Mouse (Mus musculus) liver, adult 2 months (tissue): ENCODE measurements around the gene Mas1. TPM values are rescaled to one million over a fixed set of nuclear protein-coding genes. Genes with fewer than 3 reads are reported as not detected.

Source experiments
- DNase-seq: peaks from one replicate; pipeline ENCODE4 v3.0.0-alpha.2; 2011; ENCODE audit warnings: low read depth, low spot score; ENCODE audit errors: extremely low read depth
- H3K27ac ChIP-seq: fragments of 200-500 bp; replicated peaks from 2 replicates; pipeline ENCODE4 v1.5.1; 2012; ENCODE audit warnings: low read depth, mild to moderate bottlenecking, control low read depth, inconsistent platforms, low read length; ENCODE audit not compliant: insufficient read depth
- H3K27me3 ChIP-seq: fragments of 200-500 bp; 2 replicates; pipeline ENCODE4 v1.6.1; 2012; ENCODE audit warnings: mild to moderate bottlenecking, moderate library complexity, low read length, inconsistent platforms; ENCODE audit not compliant: control insufficient read depth, insufficient read depth
- H3K36me3 ChIP-seq: fragments of 200-500 bp; 2 replicates; pipeline ENCODE4 v1.6.1; 2012; ENCODE audit warnings: low read length, inconsistent platforms; ENCODE audit not compliant: control insufficient read depth, insufficient read depth
- H3K4me1 ChIP-seq: fragments of 200-500 bp; 2 replicates; pipeline ENCODE4 v1.6.1; 2011; ENCODE audit warnings: low read length; ENCODE audit not compliant: control insufficient read depth, insufficient read depth
- H3K4me3 ChIP-seq: fragments of 200-500 bp; 2 replicates; pipeline ENCODE4 v1.5.1; 2011; ENCODE audit warnings: low read depth, mild to moderate bottlenecking, control low read depth, low read length, moderate library complexity; ENCODE audit not compliant: insufficient read depth
- H3K79me2 ChIP-seq: fragments of 200-500 bp; 2 replicates; pipeline ENCODE4 v1.6.1; 2012; ENCODE audit warnings: inconsistent platforms, mild to moderate bottlenecking, low read length, moderate library complexity; ENCODE audit not compliant: control insufficient read depth, insufficient read depth
- H3K9ac ChIP-seq: fragments of 200-500 bp; 2 replicates; pipeline ENCODE4 v1.6.1; 2012; ENCODE audit warnings: low read depth, mild to moderate bottlenecking, control low read depth, inconsistent platforms, low read length
- CTCF ChIP-seq: fragments of 200-500 bp; IDR thresholded peaks from 2 replicates; pipeline ENCODE4 v1.5.1; 2011; ENCODE audit warnings: low read depth, low read length, control low read depth
- POLR2A ChIP-seq: fragments of 200-500 bp; IDR thresholded peaks from 2 replicates; pipeline ENCODE4 v1.6.1; 2011; ENCODE audit warnings: low read length, control low read depth; ENCODE audit not compliant: insufficient read depth; ENCODE audit errors: extremely low read depth
- WGBS: fragments of 180-500 bp; shearing (Covaris S2); methylation state at CpG from one replicate; pipeline ENCODE4 v1.1.7; 2018; 5-methylcytosine and 5-hydroxymethylcytosine counted together
- polyA plus RNA-seq: library from polyadenylated mRNA; depleted of rRNA; stranded (reverse); fragments of >200 nt; gene quantifications from 2 replicates; pipeline ENCODE4 v1.2.3, GENCODE M21; 2012
- total RNA-seq: library from RNA; depleted of rRNA; stranded (reverse); fragments of >200 nt; gene quantifications from 2 replicates; pipeline ENCODE4 v1.2.3, GENCODE M21; 2014

Mas1 gene
- total and polyA plus RNA-seq, 2 experiments: 0.18 to 0.35 TPM

DNA sequence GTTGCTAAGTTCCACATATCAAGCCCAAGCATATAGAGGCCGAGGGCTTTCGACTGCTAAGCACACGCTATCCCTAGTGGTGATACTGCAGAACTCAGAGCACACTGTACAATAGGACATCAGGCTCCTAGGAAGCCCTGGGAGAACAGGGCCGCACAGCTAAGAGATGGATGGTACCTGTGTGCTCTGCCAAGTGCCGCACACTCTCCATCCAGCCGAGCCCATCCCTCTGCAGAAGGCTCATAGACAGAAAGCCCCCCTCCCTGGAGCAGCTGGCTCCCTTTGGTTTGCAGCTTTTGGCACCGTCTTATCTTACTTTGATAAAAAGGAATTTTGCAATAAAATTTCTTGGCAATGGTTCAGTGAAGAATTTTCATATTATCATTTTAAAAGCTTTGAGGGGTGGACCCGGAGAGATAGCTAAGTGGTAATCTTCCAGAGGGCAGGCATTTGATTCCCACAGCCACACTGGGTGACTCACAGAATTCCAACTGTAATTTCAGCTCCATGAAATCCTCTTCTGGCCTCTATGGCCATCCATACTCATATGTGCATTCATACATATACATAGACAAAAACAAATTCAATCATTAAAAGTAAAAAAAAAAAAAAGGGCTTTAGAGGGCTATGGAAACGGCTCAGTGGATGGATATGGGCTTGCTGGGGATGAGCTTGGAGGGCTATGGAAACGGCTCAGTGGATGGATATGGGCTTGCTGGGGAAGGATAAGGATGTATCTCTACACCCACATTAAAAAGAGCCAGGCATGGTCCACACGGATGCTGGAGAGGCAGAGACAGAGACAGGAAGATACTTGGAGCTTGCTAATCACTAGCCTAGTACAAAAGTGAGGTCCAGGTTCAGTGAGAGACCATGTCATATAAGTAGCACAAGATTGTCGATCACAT, 68.3 kb downstream of the Mas1 start:
- no peaks in the 10 kb centered on the region for H3K36me3 ChIP-seq
- H3K27ac ChIP-seq: no peak overlapping the region
- H3K4me3 ChIP-seq: no peak overlapping the region
- H3K4me1 ChIP-seq: 0 out of 2 replicates have a peak, but pooled peaks cover 1% of the 10 kb centered on the region
- no peak for DNase-seq
- 71% methylated on average over 12 of the region's 12 CpGs for WGBS
- TF ChIP-seq POLR2A: no peak
- TF ChIP-seq CTCF: no peak
- H3K27me3 ChIP-seq: no peaks in the 10 kb centered on the region
- H3K79me2 ChIP-seq: no peaks in the 10 kb centered on the region
- no peak overlapping the region for H3K9ac ChIP-seq

DNA sequence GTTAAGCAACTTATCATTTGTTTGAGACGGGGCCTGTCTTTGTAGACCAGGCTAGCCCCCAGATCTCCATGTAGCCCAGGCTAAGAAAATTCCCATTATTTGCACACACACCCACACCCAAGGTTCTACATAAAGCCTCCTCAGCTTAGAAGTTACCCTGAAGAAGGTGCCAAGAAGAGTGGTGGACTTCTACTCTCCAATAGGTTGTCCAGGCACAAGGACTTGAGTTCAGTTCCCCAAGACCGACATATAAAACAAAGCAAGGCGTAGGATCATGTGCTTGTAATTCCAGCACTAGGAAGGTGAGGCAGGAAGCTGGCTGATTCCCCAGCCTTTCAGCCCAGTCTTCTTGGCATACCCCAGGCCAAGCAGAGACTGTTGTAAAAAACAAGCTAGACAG, 69.4 kb downstream of the Mas1 start:
- Histone ChIP-seq H3K4me3 (no peak overlapping the region), H3K36me3 (no peaks in the 10 kb centered on the region), H3K4me1 (0 out of 2 replicates have a peak, but pooled peaks cover 1% of the 10 kb centered on the region), H3K27ac (no peak overlapping the region), H3K9ac (no peak overlapping the region), H3K79me2 (no peaks in the 10 kb centered on the region), H3K27me3 (no peaks in the 10 kb centered on the region)
- no peak for TF ChIP-seq CTCF
- no peak for TF ChIP-seq POLR2A
- DNase-seq: no peak
- WGBS: 98% methylated on average over 3 of the region's 3 CpGs

DNA sequence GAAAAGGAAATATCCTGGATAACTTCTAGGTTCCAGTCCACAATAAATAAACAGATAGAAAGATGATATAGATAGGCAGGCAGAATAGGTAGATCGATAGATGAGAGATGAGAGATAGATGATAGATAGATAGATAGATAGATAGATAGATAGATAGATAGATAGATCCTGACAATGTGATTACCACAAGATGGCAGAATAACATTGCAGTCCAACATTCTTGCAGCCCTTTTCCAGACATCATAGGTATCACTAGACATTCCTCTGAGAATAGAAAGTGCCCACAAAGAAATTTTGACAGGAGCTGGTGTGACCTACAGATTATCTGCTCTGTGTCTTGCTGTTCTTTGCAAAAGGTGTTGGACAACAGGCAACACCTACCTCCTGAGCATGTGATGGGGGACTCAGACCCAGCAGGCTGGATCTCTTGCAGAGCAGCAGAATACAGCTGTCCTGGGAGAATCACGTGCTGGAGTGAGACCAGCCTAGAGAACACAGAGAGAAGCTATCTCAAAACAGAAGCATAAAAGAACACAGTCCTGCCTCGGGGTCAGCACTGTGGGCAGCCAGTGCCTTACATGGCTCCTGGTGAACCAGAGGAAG, 70.4 kb downstream of the Mas1 start:
- Histone ChIP-seq H3K27me3 (no peaks in the 10 kb centered on the region), H3K79me2 (no peaks in the 10 kb centered on the region), H3K9ac (no peak overlapping the region), H3K36me3 (no peaks in the 10 kb centered on the region), H3K4me1 (peaks cover 4% of the 10 kb centered on the region), H3K27ac (no peak overlapping the region), H3K4me3 (no peak overlapping the region)
- peak; percentile 25 for DNase-seq
- WGBS: 73% methylated on average over 3 of the region's 3 CpGs
- TF ChIP-seq POLR2A (no peak), CTCF (0 out of 2 replicates have a peak, but pooled peaks have one; percentile 5)

DNA sequence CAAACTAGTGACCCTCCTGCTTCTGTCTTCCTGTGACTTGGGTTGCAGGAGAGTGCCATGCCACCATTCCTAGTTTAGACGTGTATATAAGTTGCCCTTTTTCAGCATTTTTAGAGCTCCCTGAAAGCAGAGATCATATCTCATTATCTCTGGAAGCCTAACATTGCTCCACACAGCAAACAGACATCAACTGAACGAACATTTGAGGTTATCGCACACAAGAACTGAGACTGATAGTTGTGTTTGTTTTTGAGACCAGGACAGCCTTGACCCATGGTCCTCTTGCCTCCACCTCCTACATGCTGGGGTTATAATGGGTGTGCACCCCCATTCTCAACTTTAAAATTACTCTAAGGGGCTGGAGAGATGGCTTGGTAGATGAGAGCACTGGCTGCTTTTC, 71.3 kb downstream of the Mas1 start:
- peak; percentile 80 for DNase-seq
- Histone ChIP-seq H3K4me1 (peaks cover 6% of the 10 kb centered on the region), H3K79me2 (no peaks in the 10 kb centered on the region), H3K9ac (no peak overlapping the region), H3K27me3 (no peaks in the 10 kb centered on the region), H3K27ac (no peak overlapping the region), H3K4me3 (no peak overlapping the region), H3K36me3 (no peaks in the 10 kb centered on the region)
- no peak for TF ChIP-seq CTCF
- no peak for TF ChIP-seq POLR2A
- 21% methylated on average over 3 of the region's 3 CpGs for whole genome bisulfite sequencing

DNA sequence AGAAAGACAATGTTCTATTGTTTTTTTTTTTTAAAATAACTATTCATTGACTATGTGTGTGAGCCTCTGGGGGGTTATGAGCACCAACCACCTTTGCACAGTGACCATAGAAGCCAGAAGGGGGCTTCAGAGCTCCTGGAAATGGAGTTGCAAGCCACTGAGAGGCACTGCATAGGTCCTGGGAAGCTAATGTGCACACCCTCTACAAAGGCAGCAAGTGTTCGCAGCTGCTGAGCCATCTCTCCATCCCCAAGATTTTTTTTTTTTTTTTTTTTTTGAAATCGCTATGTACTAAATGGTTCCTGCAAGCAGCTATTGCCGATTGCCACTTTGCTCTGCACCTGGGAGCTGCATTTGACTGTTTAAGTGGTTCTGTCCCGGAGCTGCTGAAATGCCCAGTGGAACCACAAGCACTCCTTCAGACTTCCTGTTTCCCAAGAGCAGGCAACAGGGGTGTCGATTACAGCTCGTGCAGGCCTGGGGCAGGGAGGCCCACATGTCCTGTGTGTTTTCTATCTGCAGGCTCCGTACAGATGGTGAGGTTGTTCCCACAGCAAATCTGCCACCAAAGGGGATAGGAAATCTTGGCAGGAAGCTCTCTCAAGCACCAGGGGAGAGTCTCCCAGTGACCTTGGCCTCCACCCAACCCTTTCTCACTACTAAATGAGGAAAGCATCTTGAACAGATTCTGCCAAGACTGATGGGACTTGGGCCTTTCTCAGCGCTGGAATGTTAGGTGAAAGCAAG, 74.1 kb downstream of the Mas1 start:
- peaks cover 16% of the 10 kb centered on the region for H3K4me1 ChIP-seq
- no peaks in the 10 kb centered on the region for H3K36me3 ChIP-seq
- H3K27ac ChIP-seq: no peak overlapping the region
- no peak overlapping the region for H3K4me3 ChIP-seq
- 76% methylated on average over 8 of the region's 8 CpGs for WGBS
- no peaks in the 10 kb centered on the region for H3K79me2 ChIP-seq
- no peak for DNase-seq
- no peak overlapping the region for H3K9ac ChIP-seq
- H3K27me3 ChIP-seq: no peaks in the 10 kb centered on the region
- no peak for TF ChIP-seq CTCF
- TF ChIP-seq POLR2A: no peak
